Mouse (Mus musculus): ENCODE results near the gene Nsun6. TPM values are rescaled to one million over a fixed set of nuclear protein-coding genes. Genes with fewer than 3 reads are reported as not detected.

The Nsun6 gene
- polyA plus RNA-seq, 1 experiment: 0.78 TPM

DNA sequence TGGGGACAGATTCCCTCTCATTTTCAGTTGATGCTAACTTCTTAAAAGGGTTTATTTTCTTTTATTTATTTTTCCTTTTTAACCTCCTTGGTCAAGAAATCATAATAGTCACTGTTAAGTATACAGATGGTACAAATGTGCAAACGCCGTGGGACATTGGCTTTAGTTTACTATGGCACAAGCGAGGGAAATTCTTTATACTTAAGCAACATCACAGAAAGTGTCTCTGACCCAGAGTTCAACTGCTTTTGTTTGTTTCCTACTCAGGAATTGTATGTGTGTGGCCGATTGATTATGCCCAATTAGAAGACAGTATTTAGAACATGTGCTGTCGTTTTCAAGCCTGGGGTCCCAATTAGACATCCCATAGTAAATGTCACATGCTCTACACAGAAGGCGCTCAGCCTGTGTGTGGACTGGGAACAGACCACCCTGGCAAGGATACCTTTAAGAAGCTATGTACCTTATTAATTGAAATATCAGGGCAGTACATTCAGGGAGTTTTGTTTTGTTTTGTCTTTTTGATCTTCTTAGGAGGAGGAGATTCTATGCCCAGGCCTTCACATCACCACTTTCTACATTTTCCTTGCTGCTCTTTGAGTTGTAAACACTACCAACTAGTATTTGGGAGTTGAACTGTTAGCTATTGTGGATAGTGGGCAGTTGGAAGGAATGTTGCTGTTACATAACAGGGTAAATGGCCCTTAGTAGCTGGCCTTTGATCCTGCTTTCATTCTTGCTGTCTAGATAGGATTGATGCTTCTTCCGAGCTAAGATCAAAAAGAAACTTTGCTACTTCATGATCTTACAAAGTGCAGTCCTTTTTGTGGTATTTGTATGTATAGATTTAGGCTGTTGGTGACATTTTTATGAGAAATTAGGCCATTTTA is 9.8 kb upstream of the Nsun6 start:
- 87% methylated on average over 7 of the region's 7 CpGs for WGBS
- Histone ChIP-seq H3K4me1 (ENCODE audit: control insufficient read depth, insufficient read depth, insufficient read length) (no peaks in the 10 kb centered on the region), H3K27me3 (ENCODE audit: control insufficient read depth, insufficient read depth, low read length) (no peaks in the 10 kb centered on the region), H3K27ac (ENCODE audit: insufficient read depth, low read length) (no peak overlapping the region), H3K4me3 (ENCODE audit: extremely low read depth, insufficient read depth, insufficient read length) (no peak overlapping the region), H3K36me3 (ENCODE audit: control insufficient read depth, insufficient read depth, low read length) (peaks cover 1% of the 10 kb centered on the region; the same call in 1 of the 2 replicates)
- no peak for TF ChIP-seq CTCF (IDR thresholded peaks at IDR 0.05; ENCODE audit: extremely low read depth, insufficient read depth, insufficient read length, insufficient replicate concordance)
- no peak for TF ChIP-seq POLR2A (IDR thresholded peaks at IDR 0.05; ENCODE audit: low read depth, low read length)
- DNase-seq (ENCODE audit: low read depth in 1 of 2, low spot score in 2 of 2): no peak

DNA sequence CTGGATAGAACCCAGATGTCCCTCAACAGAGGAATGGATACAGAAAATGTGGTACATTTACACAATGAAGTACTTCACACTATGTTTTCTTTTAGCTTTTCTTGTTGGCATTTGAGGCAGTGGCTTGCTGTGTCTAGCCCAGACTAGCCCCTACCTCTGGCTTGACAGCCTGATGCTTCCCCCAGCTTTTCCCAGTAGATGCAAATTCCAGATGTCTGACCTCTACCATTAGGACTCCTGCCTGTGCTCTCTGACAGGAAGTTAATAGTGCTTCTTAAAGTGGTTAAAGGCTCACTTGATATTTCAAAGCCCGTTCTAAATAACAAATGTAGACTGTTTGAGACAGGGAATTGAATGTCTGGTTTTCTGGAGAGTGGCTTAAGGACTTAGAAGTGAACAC is 8.9 kb upstream of the Nsun6 start:
- Histone ChIP-seq H3K27me3 (ENCODE audit: control insufficient read depth, insufficient read depth, low read length) (no peaks in the 10 kb centered on the region), H3K36me3 (ENCODE audit: control insufficient read depth, insufficient read depth, low read length) (peaks cover 1% of the 10 kb centered on the region; the same call in 1 of the 2 replicates), H3K27ac (ENCODE audit: insufficient read depth, low read length) (no peak overlapping the region), H3K4me1 (ENCODE audit: control insufficient read depth, insufficient read depth, insufficient read length) (no peaks in the 10 kb centered on the region), H3K4me3 (ENCODE audit: extremely low read depth, insufficient read depth, insufficient read length) (no peak overlapping the region)
- 78% methylated on average over 1 of the region's 1 CpGs for WGBS
- no peak for TF ChIP-seq POLR2A (IDR thresholded peaks at IDR 0.05; ENCODE audit: low read depth, low read length)
- no peak for TF ChIP-seq CTCF (IDR thresholded peaks at IDR 0.05; ENCODE audit: extremely low read depth, insufficient read depth, insufficient read length, insufficient replicate concordance)
- DNase-seq (ENCODE audit: low read depth in 1 of 2, low spot score in 2 of 2): no peak

DNA sequence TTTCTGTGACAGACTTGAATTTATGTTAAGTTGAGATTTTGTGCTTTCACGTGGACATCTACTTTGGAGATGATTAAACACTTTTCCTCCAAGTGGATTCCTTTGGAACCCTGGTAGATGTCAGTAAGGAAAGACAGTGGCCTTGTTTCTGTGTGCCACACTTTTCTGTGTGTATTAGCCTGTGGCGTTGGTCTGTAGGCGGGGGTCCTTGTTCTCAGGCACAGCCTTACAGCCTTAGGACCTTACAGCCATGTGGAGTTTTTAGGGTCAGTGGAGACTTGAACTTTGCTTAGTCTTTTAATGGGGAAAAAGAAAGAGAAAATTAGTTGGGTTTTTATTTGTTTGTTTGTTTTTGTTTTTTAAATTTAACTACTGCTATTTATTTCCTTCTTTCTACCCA is 6.0 kb upstream of the Nsun6 start:
- Histone ChIP-seq H3K4me1 (ENCODE audit: control insufficient read depth, insufficient read depth, insufficient read length) (peaks cover 3% of the 10 kb centered on the region; the same call in 1 of the 2 replicates), H3K4me3 (ENCODE audit: extremely low read depth, insufficient read depth, insufficient read length) (no peak overlapping the region), H3K36me3 (ENCODE audit: control insufficient read depth, insufficient read depth, low read length) (no peaks in the 10 kb centered on the region), H3K27ac (ENCODE audit: insufficient read depth, low read length) (no peak overlapping the region), H3K27me3 (ENCODE audit: control insufficient read depth, insufficient read depth, low read length) (no peaks in the 10 kb centered on the region)
- no peak for TF ChIP-seq CTCF (IDR thresholded peaks at IDR 0.05; ENCODE audit: extremely low read depth, insufficient read depth, insufficient read length, insufficient replicate concordance)
- TF ChIP-seq POLR2A (IDR thresholded peaks at IDR 0.05; ENCODE audit: low read depth, low read length): no peak
- DNase-seq (ENCODE audit: low read depth in 1 of 2, low spot score in 2 of 2): no peak
- 89% methylated on average over 3 of the region's 3 CpGs for WGBS

DNA sequence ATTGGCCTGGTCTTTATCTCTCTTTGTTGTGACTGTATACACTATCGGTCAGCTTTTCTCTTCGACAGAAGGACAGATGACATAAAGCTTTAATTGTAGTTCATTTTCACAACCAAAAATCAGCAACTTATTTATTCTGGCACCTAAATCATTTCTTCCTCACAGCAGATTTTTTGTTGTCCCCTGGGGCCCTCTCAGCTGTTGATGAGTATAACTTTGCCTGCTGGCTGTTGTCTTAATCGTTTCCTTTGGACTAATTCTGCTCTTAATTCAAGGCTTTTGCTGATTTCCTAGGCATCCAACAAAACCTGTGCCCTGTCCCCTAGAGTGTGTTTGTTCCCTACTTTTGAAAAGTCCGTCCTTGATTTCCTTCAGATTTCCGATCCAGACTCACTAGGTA is 3.4 kb upstream of the Nsun6 start:
- Histone ChIP-seq H3K4me3 (ENCODE audit: extremely low read depth, insufficient read depth, insufficient read length) (no peak overlapping the region), H3K27me3 (ENCODE audit: control insufficient read depth, insufficient read depth, low read length) (no peaks in the 10 kb centered on the region), H3K27ac (ENCODE audit: insufficient read depth, low read length) (no peak overlapping the region), H3K36me3 (ENCODE audit: control insufficient read depth, insufficient read depth, low read length) (no peaks in the 10 kb centered on the region), H3K4me1 (ENCODE audit: control insufficient read depth, insufficient read depth, insufficient read length) (peaks cover 9% of the 10 kb centered on the region; the same call in 1 of the 2 replicates)
- DNase-seq (ENCODE audit: low read depth in 1 of 2, low spot score in 2 of 2): no peak
- 85% methylated on average over 5 of the region's 5 CpGs for WGBS
- TF ChIP-seq POLR2A (IDR thresholded peaks at IDR 0.05; ENCODE audit: low read depth, low read length): no peak
- no peak for TF ChIP-seq CTCF (IDR thresholded peaks at IDR 0.05; ENCODE audit: extremely low read depth, insufficient read depth, insufficient read length, insufficient replicate concordance)

DNA sequence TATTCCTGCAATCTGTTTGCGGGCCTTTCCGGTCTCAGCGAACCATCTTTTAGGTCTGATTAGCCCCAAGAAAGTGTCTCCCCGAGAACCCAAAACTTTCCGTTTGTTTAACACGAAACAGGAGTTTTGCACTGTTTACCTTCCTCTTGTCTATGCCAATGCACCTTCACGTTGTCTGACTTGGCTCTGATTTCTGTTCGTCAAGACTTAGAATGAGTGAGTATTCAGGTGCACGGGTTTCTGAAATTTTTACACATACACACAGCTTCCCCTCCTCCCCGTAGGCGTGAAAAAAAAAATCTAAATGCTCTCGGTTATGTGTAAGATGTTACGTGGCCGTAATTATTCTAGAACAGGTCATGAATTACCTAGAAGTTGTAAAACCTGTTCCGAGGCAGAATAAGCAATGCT is 877 bp upstream of the Nsun6 start:
- peak overlapping the region; percentile 77 for H3K4me3 ChIP-seq (ENCODE audit: extremely low read depth, insufficient read depth, insufficient read length)
- H3K36me3 ChIP-seq (ENCODE audit: control insufficient read depth, insufficient read depth, low read length): no peaks in the 10 kb centered on the region
- peak in 1 of 2 experiments; percentile 11 for DNase-seq (ENCODE audit: low read depth in 1 of 2, low spot score in 2 of 2)
- H3K27ac ChIP-seq (ENCODE audit: insufficient read depth, low read length): peak overlapping the region; percentile 83
- WGBS: 2% methylated on average over 15 of the region's 15 CpGs
- no peak for TF ChIP-seq POLR2A (IDR thresholded peaks at IDR 0.05; ENCODE audit: low read depth, low read length)
- TF ChIP-seq CTCF (IDR thresholded peaks at IDR 0.05; ENCODE audit: extremely low read depth, insufficient read depth, insufficient read length, insufficient replicate concordance): no peak
- no peaks in the 10 kb centered on the region for H3K27me3 ChIP-seq (ENCODE audit: control insufficient read depth, insufficient read depth, low read length)
- H3K4me1 ChIP-seq (ENCODE audit: control insufficient read depth, insufficient read depth, insufficient read length): peaks cover 9% of the 10 kb centered on the region; the same call in 1 of the 2 replicates

DNA sequence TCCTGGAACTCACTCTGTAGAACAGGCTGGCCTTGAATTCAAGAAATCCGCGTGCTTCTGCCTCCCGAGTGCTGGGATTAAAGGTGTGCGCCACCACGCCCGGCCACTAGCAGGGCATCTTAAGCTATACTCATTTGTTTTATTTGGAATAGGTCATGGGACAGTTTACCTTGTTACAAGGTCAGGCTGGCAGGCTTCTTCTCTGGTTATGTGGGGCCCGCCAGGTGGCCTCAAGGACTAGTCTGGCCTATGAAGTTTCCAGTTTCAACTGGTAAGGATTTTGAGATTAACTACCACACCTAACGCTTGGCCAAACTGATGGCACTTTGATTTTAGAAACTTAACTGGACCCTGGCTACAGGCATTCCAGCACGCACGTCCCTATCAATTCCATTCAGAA is 373 bp downstream of the Nsun6 start:
- H3K27ac ChIP-seq (ENCODE audit: insufficient read depth, low read length): peak overlapping the region; percentile 87
- peak overlapping the region; percentile 78 for H3K4me3 ChIP-seq (ENCODE audit: extremely low read depth, insufficient read depth, insufficient read length)
- peaks cover 9% of the 10 kb centered on the region; the same call in 1 of the 2 replicates for H3K4me1 ChIP-seq (ENCODE audit: control insufficient read depth, insufficient read depth, insufficient read length)
- 46% methylated on average over 10 of the region's 10 CpGs for WGBS
- no peaks in the 10 kb centered on the region for H3K36me3 ChIP-seq (ENCODE audit: control insufficient read depth, insufficient read depth, low read length)
- no peaks in the 10 kb centered on the region for H3K27me3 ChIP-seq (ENCODE audit: control insufficient read depth, insufficient read depth, low read length)
- DNase-seq (ENCODE audit: low read depth in 1 of 2, low spot score in 2 of 2): no peak
- no peak for TF ChIP-seq POLR2A (IDR thresholded peaks at IDR 0.05; ENCODE audit: low read depth, low read length)
- TF ChIP-seq CTCF (IDR thresholded peaks at IDR 0.05; ENCODE audit: extremely low read depth, insufficient read depth, insufficient read length, insufficient replicate concordance): no peak

Measured in spleen, adult 2 months (tissue).